Mouse (Mus musculus) ES-E14 (cell line): ENCODE data around the gene Nr5a2.

Experiments used
- CHD2 ChIP-seq: IDR thresholded peaks from 2 replicates; pipeline ENCODE4 v1.6.1; 2014; ENCODE audit warnings: mild to moderate bottlenecking, low read depth, low read length, inconsistent platforms
- HCFC1 ChIP-seq: IDR thresholded peaks from 2 replicates; pipeline ENCODE4 v1.6.1; 2012; ENCODE audit warnings: low read length, inconsistent platforms, borderline replicate concordance; ENCODE audit not compliant: insufficient read depth
- ZC3H11A ChIP-seq: IDR thresholded peaks from 2 replicates; pipeline ENCODE4 v1.6.1; 2012; ENCODE audit warnings: low read depth, mild to moderate bottlenecking, inconsistent platforms, low read length, borderline replicate concordance

GRCm38 (mm10) chr1:137003816-137004215 lies 43.6 kb upstream of the Nr5a2 start:
- TF ChIP-seq HCFC1: no peak
- TF ChIP-seq CHD2: no peak
- TF ChIP-seq ZC3H11A: peak; percentile 35; the same call in 1 of the 2 replicates
